Mouse (Mus musculus) Muller cell, postnatal 12 days (primary cell): ENCODE results near the gene Chchd6.
A peak's percentile ranks its signal among the peaks of the same experiment; 100 is the strongest.

Experiments
- DNase-seq: peaks from one replicate; pipeline ENCODE4 v3.0.0-alpha.2; 2015; ENCODE audit errors: inconsistent ontology term

Gene Chchd6

DNA sequence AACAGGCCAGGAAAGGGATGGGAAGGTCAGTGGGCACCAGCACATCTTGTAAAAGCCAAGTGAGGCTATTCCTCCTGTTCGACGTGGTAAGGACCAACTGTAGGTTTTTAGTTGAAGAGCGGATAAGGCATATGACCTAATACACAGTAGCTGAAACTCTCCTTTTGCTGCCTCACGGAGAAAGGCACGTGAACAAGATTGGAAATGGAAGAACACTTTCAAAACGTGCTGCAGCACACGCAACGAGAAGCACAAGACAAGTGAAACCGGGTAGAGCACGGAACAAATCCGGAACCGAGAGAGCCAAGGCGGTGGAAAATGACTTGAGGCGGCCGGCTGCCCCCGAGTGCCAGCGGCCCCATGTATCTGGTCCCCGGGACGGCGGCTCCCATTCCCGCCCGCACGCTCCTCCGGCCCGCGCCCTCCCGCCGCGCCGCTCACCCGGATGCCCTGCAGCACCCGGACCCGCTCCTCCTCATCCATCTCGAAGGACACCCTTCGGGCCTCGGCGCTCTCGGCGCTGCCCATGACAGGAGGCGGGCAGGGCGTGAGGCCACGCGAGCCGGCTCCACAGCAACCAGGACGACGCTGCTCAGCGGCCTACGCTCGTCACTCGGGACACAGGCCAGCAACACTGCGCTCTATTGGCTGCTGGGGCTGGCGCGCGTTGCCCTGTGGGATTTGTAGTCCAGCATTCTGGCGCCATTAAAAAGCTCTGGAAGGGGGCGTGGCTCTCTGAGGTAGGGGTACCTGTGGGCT lies at the start of gene Chchd6:
Gene Chchd6 (minus strand): TSS at position 635 of the 759 bp plus-strand sequence.
- DNase-seq: peak; percentile 91

DNA sequence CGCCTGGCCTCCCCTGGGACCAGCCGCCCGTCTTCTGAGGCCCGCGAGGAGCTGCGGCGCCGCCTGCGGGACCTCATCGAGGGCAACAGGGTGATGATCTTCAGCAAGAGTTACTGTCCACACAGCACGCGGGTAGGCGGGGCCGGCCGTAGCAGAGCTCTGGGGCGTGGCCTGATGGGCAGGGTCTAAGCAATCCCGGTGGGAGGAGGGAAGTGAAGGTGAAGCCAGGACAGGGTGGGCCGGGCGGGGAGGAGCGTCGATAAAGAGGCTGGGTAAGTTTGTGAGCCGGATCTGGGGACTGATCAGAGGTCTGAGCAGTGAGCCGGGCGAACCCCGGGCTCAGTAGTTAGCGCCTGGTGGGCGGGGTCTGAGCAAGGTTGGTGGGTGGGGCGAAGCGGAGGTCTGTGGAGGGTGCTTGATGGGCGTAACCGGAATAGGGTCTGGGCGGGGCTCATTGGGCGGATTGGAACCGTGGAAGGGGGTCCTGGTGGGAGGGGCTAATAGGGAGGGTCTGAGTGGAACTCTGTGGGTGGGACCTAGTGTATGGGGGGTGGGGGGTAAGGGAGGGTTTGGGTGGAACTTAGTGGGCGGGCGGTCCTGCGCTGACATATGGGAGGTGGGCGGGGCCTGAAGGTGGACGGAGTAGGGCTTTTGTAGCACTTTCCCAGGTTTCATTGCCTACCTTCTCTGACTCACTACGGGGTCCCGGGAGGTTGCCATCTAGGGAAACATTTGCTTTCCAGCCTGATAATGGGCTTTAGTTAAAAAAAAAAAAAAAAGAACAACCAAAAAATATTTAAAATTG lies 49.0 kb upstream of the Chchd6 start:
- peak; percentile 98 for DNase-seq

GRCm38 (mm10) chr6:89643798-89644270 lies 48.4 kb upstream of the Chchd6 start, which contains the start of gene Txnrd3:
Txnrd3 (plus strand) TSS chr6:89643988.
- DNase-seq: peak; percentile 96

DNA sequence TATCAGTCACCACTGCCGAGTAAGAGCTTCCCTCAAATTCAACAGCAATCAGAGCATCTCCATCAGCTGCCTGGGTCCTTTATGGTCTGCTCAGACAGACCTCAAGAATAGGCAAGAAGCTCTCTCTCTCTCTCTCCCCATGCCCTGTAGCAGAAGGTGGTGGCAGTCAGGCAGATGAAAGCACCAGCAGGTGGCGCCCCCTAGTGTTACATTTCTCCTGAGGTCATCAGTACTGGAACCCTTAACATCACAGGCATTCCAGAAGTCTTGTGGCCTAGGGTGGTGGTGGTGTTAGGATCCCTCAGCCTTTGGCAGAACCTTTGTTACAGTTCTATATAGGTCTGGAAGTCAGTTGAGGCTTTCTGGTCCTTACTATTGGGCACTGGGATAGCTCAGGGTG lies 43.6 kb upstream of the Chchd6 start:
- no peak for DNase-seq

GRCm38 (mm10) chr6:89637977-89638376 lies 42.5 kb upstream of the Chchd6 start:
- no peak for DNase-seq

- DNase-seq: no peak
Observed at GRCm38 (mm10) chr6:89634400-89634799, 38.9 kb upstream of the Chchd6 start.

DNA sequence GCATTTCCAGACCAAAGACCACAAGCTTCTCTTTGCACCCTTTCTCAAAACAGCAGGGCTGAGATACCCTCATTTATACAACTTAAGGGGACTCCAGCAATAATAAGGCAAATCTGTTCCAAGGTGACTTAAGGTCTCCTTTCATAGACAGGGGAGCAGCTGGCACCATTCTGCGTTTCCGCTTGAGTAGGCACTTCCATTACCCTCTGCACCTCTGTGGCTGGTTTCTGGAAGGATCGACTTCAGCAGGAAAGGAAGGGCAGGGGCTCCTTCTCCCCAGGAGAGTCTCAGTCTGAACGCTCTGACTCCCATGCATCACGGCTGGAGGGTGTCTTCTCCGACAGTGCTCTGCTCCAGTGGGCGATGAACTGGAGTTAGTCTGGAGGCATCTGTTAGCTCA lies 37.7 kb upstream of the Chchd6 start:
- no peak for DNase-seq

DNA sequence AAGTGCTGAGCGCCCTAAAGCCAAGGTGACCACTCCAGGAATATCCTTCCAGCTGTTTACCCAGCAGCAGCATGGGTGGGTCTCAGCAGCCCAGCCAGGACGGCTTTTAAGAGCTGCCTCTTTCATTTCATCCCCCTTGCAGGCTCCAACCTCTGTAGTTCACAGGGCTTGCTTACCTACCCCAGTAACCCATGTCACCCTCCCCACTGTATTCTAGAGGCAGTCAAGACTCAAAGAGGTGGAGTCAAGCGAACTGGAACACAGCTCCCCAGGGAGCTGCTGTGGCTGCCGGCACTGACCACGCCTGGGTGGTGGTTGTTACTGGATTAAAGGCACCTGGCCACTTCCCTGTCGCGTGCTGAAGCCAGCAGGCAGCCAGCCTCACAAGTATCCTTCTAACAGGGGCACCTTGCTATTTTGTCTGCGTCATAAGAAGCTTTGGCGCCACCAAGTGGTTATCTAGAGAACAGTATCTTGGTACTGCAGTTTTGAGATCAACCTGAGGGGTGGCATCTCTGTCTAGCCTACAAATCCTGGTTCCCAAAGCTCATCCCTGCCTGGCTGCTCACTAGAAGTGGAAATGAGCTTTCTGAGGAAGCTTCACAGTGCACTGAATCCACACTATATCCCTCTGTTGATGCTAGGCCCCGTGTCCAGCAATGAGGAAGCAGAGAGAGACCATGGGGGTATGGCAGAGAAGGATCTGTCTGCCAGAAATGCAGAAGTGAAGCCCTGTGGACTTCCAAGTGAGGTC lies 36.5 kb upstream of the Chchd6 start:
- peak; percentile 61 for DNase-seq

- DNase-seq: no peak
Observed at GRCm38 (mm10) chr6:89628045-89628785, 32.8 kb upstream of the Chchd6 start.

DNA sequence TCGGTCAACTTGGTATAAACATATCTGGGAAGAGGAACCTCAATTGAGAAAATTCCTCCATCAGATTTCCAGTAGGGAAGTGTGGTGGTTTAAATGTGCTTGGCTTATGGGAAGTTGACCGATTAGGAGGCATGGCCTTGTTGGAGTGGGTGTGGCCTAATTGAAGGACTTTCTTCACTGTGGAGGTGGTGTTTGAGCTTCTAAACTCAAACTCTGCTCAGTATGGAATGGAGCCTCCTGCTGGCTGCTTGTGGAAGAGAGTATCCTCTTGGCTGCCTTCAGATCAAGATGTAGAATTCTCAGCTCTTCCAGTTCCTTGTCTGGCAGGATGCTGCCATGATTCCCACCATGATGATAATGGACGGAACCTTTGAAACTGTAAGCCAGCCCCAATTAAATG lies 27.2 kb upstream of the Chchd6 start:
- DNase-seq: no peak

DNA sequence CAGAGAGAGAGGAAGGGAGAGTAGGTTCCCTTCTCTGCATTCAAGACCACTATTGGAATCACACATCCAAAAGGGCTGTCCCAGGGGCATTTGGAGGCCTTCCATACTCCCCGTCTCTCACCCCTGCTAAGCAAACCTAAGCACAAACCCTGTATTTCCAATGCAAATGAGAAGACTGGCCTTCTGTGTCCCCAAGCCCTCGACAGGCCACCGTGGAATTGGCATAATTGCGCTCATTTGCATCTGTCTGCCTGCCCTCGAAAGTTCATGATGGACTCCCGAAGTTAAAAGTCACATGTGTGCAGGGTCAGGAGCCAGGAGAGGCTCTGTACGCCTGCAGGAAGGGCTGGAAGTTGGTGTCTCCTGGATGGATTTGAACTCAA lies 19.9 kb upstream of the Chchd6 start:
- DNase-seq: no peak

- no peak for DNase-seq
Observed at GRCm38 (mm10) chr6:89614596-89615372, 19.3 kb upstream of the Chchd6 start.

GRCm38 (mm10) chr6:89614107-89614471 lies 18.6 kb upstream of the Chchd6 start:
- DNase-seq: no peak

DNA sequence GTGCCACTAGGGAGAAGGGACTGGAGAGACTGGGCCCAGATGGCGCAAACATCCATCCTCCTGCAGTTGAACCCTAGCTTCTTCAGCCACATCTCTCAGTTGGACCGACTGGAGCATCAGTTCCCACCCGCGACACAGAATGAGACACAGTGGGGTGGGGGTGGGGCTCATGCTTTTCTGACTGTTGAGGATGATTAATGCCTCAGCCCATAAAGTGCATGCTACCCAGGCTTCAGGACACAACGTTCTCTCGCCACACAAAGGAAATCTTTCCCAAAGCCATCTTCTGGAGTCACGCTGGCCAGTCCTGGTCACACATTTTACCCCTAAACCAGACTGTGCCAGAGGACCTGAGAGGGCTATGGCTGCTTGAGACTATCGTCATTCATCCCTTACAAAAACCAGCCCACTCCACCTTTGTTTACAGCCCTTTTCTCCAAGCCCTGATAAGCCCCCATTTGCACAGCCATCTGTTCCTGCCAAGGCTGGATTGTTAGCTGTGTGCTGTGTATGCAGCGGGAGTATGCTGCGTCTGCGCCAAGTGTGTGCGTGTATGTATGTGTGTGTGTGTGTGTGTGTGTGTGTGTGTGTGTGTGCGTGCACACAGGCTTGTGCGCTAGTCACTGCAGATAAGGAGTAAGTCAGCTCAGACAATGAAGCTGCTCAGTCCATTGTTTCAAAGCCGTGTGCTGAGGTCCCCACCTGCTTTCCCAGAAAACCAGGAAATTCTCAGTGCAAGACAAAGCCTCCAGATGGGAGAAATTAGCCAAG lies 18.1 kb upstream of the Chchd6 start:
- DNase-seq: no peak

DNA sequence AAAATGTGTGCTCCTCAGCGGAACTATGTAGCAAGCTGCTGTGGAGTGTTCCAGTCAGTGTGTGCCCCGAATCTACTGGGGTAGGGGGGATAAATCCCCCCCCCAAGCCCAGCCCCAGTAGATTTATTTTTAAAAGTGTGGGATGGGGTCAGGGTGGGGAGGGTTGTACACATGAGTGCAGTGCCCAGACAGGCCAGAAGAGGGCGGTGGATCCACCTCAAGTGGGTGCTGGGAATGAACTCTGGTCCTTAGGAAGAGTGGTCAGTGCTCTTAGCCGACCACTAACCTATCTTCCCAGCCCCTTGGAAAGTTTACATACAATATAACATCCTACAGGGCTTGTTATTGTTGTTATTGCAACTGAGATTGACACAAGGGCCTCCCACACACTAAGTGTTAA lies 12.5 kb upstream of the Chchd6 start:
- no peak for DNase-seq

GRCm38 (mm10) chr6:89606096-89606495 lies 10.6 kb upstream of the Chchd6 start:
- DNase-seq: peak; percentile 14

- DNase-seq: no peak
Observed at GRCm38 (mm10) chr6:89596510-89596909, 1.1 kb upstream of the Chchd6 start.

GRCm38 (mm10) chr6:89595777-89596146 lies 310 bp upstream of the Chchd6 start:
- DNase-seq: no peak

DNA sequence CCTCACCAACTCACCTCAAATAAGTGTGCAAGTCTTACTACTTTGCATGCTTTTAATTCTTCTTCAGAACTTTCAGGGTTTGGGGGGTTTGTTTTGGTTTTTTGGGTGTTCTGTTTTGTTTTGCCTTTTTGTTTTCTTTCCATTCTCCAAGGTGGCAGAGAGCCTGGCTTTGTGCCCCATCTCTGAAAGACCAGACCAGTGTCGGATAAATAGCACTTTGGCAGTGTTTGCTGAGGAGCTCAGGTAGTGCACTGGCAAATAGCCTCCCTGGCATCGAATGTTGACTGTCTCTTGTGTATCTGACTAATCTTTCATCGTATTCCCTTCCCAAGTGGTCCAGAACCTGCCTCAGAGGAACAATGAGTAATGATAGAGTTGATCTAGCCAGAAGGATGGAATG lies 3.4 kb downstream of the Chchd6 start:
- DNase-seq: no peak

DNA sequence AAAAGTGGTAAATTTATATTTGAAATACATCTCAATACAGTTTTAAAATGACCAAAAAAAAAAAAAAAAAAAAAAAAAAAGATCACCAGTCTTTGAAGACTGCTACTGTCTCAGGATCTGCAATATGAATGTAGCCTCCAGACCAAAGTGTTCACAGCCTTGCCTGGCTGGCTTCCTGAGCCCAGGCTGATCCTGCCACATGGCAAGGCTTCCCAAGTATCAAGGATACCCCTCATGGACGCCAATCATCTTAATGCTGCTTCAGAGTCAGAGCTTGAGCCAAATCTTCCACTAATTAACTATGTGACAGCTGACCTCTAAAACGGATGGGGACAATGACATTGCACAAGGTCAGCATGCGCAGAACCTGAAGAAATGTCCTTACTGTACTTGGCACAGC lies 3.9 kb downstream of the Chchd6 start:
- DNase-seq: no peak
